Mouse (Mus musculus) v-Abl transformed pro-B cells (cell line): Measurements from ENCODE around the gene Arrb1.

ENCODE experiments used
- in situ Hi-C, 2 experiments: fragments of 400-800 bp; cut with MboI; formaldehyde crosslinking; loops; one replicate each; pipeline ENCODE4 v1.15.1; 2025; ENCODE audit not compliant: unreplicated experiment in 2 of 2

Gene Arrb1

DNA sequence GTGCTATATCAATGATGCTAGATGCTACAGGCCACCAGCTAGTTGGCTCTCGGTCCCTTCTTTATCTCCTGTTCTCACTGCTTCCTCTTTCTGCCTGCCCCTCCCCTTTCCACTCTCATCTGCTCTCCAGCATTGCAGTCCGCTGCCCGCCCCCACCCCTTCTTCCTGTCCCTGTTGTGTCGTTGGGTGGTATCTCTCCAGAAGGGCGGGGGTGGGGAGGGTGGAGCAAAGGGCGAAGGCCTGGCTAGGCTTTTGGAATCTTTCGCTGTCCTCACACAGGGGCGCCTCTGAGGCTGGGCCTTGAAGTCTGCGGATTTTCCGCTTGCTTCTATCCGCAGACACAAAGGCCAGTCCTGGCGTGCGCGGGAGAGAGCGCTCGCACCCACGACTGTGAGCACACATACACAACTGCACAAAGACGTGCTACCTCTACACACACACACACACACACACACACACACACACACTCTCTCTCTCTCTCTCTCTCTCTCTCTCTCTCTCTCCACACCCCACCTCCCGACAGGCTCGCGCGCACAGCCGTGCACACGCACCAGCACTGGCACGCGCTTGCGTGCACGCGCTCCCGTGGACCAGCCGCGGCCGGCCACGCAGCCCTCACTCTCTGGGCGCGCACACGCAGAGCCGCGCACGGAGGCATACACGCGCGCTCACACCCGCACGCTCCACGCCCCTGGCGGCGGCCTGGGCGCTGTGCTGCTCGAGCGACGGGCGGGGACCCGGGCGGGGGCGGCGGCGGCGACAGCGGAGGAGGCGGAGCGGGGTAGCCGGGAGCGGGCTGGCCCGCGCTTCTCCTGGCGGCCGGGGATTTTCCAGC, at the start of gene Arrb1:
TSS of gene Arrb1 (plus strand) at position 566 of the 835 bp plus-strand sequence.
- in situ Hi-C loops, result no loop called here

DNA sequence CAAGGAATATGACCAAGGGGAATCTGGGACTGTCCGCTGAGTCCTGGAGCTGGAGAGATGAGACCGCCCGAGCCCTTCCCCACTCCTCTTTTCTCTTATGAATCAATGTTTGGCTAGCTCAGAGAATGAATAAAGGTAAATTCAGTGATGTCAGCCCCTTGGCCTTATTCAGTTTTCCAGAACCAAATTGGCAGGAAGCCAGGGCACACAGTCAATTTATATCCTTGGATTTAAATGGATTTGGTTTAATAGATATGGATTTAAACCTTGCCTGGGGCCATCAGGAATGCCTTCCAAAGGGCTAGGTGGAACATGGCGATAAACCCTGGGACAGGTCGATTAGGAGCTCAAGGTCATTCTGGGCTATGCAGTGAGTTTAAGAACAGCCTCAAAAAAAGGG, 45.6 kb upstream of the Arrb1 start:
- in situ Hi-C loops, result loop anchor here in 1 of 2 experiments (10.0 kb wide), 1 partner anchor 315 kb away; no protein-coding TSS in a partner anchor

DNA sequence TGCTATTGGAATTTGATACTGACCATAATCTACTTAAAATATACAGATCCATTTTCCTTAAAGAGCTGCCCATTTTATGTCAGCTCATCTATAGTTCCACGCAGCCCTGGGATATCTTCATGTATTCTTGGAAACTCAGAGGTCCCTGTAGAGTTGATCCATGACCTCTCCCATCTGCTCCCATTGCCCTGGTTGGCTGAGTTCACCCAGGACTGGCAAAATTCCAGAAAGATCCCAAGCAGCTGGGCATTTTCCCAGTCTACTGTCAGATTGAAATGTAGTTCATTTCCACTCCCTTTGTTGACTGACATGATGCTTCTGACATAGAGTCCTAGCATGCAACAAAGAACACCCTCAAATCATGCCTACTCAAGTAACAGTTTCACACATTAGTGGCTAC, 36.1 kb upstream of the Arrb1 start:
- in situ Hi-C loops, result loop anchor here (5.0 to 10.0 kb wide), 3 partner anchors 298 to 378 kb away; no protein-coding TSS in a partner anchor

DNA sequence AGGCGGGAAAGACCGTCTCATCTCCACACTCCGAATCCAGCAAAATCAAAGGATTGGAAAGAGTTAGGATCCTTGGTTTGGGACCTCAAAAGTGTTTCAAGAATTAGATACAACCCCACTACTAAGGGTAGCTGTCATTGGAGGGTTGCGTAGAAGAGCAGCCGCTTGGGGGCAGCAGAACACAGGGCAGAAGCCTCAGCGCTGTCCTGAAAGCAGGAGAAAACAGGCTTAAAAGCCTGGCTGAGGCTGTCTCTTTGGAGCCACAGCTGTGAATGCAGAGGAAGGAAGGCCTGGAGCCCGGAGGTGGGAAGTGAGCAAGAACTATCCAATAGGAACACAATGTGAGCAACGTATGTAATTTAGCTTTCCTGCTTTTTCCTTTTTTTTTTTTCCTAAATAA, 35.1 kb upstream of the Arrb1 start:
- in situ Hi-C loops, result loop anchor here (5.0 to 10.0 kb wide), 5 partner anchors 52 to 375 kb away; no protein-coding TSS in a partner anchor

DNA sequence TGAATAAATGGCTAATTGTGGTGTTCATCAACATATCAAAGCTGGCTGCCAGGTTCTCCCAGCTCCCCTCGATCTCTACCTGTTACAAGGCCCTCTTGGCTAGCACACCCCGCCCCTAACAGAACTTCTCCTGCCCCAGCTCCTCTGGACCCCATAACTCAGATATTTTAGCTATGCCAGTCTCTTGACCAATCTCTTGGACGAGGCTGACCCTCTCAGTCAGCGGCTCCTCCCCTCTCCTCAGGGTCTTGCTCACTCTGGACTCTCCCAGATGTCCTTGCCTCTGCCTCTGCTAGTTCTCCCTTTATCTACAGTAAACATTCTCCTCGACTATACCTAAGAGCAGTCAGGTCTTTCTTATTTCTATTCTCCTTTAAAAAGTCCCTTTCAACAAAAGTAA, 34.6 kb upstream of the Arrb1 start:
- in situ Hi-C loops, result loop anchor here (5.0 to 10.0 kb wide), 5 partner anchors 52 to 374 kb away; no protein-coding TSS in a partner anchor

DNA sequence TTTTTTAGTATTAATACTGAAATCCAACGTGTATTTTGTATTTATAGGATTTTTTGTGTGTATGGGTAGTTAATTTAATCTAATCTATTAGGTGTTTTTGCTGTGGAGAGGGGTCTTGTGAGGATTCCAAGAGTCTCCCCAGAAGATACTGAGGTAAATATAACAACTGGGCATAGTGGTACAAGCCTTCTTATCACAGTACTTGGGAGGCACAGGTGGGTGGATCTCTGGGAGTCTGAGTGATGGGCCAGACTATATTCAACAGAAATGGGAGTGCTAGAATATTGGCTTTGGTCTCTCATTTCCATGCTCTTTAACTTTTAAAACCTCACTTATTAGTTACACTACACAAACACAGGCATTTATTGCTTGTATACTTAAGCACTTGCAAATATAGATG, 34.1 kb upstream of the Arrb1 start:
- in situ Hi-C loops, result loop anchor here (5.0 to 10.0 kb wide), 5 partner anchors 51 to 374 kb away; no protein-coding TSS in a partner anchor

DNA sequence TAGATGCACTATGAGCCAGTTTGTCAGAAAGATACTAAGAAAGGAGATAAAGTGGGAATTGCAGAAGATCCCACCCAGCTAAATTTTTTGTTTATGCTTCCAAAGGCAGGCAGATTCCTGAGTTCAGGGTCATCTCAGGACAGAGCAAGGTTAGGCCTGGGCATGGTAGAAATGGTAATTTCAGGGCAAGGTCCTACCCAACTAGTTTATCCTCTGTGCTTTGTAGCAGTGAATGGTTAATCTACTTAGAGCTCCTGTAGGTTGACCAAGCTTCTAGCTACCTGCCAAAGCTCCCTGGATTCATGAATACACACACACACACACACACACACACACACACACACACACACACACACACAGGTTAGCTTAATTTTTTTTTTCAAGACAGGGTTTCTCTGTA, 30.7 kb upstream of the Arrb1 start:
- in situ Hi-C loops, result loop anchor here (5.0 to 10.0 kb wide), 5 partner anchors 48 to 370 kb away; no protein-coding TSS in a partner anchor

DNA sequence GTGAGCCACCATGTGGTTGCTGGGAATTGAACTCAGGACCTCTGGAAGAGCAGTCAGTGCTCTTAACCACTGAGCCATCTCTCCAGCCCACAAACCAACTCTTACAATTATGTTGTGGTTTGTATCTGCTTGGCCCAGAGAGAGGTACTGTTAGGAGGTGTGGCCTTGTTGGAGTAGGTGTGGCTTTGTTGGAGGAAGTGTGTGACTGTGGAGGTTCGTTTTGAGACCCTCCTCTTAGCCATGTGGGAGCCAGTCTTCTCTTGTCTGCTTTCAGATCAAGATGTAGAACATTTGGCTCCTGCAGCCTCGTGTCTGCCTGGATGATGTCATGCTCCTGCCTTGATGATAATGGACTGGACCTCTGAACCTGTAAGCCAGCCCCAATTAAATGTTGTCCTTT, 27.1 kb upstream of the Arrb1 start:
- in situ Hi-C loops, result loop anchor here in 1 of 2 experiments (10.0 kb wide), 1 partner anchor 367 kb away; no protein-coding TSS in a partner anchor

DNA sequence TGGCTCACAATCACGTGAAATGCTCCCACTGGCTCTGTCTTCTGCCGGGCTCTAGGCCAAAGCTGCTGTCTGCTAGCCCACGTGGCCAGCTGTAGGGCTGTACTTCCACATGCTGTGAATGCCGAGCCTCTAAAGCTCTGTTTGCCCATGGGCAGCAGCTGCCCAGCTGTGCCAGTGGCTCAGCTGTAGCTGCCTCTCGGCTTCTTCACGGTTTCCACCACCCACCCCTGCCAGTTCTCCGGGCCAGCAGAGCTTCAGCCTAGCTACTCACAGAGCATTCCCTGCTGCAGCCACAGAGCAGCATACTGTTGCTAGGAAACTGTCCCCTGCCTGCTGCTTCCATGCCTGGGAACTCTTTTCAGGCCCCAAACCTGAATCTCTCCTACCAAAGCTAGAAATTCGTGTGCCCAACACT, 25.2 kb upstream of the Arrb1 start:
- in situ Hi-C loops, result no loop called here

DNA sequence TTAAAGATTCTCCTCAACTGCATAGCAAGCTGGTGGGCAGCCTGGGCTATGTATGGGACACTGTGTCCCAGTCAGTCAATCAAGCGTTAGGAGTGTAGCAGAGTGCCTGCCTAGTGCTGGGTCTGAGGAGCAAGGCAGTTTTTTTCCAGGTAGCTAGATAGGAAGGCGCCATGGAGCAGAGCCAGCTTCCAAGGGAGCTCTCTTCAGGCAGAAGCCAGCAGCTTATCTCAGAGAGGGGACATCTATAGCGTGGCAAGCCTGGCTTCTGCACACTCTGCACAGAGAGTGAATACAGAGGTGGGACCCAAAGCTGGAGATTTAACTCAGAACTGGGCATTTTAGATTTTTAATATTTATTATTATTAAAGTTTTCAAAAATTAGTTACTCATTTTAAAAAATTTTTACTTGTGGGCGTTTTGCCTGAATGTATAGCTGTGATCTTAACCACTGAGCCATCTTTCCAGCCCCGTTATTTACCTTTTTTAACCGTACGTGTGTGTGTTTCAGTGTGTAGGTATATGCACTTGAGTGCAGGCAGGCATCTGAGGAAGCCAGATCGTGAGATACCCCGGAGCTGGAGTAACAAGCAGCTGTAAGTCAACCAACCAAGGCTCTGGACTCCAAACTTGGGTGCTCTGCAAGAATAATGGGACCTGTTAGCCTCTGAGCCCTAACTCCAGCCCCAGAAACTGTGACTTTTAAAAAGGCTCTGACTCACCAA, 19.0 kb upstream of the Arrb1 start:
- in situ Hi-C loops, result no loop called here

DNA sequence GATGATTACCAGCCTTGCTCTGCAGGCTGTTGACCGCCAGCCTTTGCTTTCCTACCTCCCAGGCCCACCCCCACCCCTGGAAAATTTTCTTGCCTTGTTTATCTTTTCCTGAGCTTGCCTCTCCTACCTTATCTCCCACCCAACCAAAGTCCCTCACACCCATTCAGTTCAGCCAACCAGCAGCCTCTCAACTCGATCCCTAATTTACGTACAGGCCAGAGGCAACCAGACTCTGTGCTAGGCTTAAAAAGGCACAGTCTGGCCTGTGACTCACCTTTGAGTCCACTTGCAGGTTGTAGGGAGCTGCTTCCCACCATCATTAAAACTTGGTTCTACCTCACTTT, 18.5 kb upstream of the Arrb1 start:
- in situ Hi-C loops, result no loop called here

DNA sequence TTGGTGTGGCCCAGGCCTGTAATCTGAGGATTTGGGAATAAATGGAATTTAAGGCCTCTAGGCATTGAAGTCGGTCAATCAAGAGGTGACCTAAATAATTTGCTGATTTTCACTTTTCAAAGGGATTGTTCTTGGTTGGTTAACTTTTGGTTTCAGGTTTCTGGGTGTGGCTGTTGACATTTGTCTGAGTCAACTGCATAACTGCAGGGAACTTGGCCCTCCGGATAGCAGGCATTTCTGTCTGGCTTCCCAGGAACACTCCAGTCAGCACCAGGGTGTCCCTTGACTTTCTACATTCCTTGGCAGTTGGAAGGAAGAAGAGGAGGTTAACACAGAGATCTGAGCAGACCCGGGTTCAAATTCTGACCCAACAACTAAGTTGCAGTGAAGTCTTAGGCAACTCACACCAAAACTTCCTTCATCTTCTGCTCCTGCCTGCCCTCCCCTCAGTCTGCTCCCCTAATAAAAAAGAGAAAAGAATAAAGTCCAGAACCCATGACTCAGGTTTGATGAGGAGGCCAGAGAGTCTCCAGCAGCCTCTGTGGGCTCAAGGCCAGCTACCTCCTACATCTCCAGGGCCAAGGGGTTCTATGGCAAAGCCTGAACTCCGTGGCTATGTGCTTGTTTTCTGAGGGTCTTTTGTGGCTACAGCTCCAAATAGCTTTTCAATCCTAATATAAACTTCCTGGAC, 16.2 kb upstream of the Arrb1 start:
- in situ Hi-C loops, result no loop called here

DNA sequence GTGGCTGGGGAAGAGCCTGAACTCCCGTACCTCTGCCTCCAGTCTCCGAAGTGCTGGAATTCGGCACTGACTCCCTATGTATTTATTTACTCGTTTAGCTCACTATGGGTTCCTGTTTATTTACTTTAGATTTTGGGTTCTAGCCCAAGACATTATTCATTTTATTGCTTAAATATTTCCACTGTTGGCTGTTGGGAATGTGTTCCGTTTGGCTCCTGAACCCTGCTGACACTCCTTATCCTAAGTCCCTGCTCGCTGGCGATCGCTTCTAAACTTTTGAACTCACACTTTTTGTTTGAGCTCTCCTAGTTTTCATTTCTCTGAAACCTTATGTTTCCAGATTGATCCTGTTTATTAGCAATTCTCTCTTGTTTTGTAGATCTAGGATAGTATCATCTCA, 12.1 kb upstream of the Arrb1 start:
- in situ Hi-C loops, result no loop called here

DNA sequence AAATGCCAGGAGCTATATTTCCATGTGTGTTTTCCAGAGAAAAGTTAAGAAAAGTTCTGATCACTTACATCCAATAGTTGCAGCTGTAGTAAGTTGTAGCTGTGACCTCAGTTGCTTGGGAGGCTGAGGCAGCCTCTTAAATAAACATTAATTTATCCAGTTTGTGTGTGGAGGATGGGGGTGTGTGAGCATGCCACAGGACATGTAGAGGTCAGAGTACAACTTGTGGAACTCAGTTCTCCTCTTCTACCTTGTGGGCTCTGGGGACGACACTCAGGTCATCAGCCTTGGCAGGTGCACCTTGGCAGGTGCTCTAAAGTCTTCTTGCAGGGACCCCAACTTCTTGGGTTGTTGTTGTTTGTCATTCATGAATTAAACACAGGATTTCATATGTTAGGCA, 11.4 kb upstream of the Arrb1 start:
- in situ Hi-C loops, result no loop called here

DNA sequence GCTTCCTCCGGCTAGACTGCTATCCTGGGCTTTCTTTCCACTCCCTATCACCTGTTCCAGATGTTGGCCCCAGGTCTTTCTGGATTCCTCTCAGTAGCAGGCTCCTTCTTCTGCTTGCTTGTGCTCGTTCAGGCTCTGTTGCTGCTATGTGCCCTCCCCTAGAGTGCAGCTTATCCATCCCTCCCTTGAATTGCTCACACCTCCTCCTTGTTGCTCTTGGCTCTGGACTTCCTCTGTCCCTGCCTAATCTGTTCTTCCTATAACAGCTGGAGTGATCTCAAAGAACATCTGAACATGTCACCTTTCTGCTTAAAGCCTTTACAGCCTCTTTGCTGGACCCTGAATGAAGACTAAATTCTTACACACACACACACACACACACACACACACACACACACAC, 6.7 kb upstream of the Arrb1 start:
- in situ Hi-C loops, result no loop called here

DNA sequence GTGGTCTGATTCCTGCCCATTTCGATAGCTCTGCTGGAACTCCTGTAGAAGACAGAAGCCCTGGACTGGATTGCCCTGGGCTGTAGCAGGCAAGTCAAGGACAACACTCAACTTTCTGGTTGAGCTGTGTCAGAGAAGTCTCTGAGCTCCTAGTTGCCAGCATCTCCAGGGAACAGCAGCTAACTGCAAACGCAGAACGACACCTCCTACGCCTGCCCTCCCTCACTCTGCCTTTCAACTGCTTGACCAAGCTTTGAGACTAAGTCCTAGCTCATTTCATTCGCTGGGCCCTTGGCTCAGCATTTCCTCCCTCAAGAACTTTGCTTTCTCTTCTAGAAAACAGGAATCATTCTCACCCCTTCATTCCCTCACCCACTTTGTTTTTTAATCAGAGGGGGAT, 5.9 kb upstream of the Arrb1 start:
- in situ Hi-C loops, result no loop called here

DNA sequence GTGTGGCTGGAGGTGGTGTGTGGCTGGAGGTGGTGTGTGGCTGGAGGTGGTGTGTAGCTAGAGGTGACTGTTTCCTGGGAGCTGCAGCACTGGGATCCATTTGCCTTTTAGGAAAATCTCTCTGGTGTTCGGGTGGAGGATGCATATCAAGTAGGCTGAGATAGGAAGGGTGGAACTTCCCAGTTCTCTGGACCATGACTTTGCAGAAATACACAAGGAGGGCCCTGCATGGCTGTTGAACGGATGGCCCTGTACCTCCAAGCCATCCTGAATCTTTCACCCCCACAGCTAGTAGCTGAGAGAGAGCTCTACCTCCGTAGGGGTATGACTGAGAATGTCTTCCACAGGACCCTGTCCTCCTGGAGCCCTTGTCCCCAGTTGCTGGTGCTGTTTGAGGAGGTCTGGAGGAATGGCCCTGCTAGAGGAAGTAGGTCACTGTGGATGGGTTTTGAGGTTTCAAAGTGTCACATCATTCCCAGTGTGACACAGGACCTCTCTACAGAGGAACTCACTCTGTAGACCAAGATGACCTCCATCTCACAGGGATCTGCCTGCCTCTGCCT, 3.8 kb upstream of the Arrb1 start:
- in situ Hi-C loops, result no loop called here

DNA sequence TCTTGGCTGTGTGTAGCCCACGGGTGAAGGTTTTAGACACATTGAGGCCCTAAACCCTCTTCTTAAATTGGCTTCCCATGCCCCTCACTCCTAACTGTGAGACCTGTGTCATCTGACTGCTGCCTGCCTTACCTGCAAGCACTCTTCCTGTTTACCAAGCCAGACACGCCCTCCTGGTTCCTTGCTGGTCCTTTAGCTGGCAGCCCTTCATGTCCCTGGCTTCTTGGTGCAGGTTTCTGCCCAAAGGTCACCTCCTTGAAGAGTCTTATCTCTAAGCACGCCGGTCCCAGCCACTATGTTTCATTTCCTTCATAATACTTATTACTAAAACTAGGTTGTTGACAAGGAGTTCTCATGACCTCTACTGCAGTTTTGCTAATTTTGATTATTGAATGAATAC, 2.7 kb upstream of the Arrb1 start:
- in situ Hi-C loops, result no loop called here

DNA sequence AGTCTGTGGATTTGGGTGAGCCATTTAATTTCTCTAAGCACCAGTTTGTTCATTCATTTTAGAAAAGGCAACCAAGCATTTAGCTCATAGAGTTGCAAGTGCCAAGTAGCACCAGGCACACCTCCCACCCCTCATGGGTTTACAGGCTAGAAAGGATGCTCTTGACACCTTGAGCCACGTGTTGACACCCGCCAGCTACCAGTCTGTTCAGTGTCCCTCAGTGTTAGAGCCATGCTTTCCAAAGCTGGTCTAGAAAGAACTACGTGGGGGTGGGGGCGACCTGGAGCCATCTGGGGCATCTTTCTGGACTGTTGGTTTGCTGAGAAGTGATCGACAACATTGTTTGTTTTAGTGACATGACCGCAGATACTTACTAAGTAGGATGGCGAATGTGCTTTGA, 1.7 kb upstream of the Arrb1 start:
- in situ Hi-C loops, result no loop called here

DNA sequence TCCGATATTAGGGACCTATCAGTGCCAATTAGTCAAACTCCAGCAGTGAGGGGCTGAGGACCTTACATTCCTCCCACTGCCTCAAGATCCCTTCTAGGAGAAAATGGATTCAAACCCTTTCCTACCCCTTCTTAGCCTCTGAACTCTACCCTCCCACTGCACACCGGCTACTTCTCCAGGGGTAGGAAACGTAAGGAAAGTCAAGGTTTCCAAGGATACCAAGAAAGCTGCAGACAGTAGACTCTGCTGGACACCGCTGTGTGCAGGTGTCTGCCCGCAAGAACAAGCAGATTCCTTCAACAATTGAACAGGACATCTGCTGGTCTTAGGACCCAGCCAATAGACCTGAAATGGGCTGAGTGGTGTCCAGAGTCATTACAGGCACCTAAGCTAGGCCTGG, 765 bp upstream of the Arrb1 start:
- in situ Hi-C loops, result no loop called here
